Mouse (Mus musculus): ENCODE measurements around the gene Lrrc25. TPM values are rescaled to one million over a fixed set of nuclear protein-coding genes. Genes with fewer than 3 reads are reported as not detected.

Gene Lrrc25
- total RNA-seq, 1 experiment = 0.13 TPM

DNA sequence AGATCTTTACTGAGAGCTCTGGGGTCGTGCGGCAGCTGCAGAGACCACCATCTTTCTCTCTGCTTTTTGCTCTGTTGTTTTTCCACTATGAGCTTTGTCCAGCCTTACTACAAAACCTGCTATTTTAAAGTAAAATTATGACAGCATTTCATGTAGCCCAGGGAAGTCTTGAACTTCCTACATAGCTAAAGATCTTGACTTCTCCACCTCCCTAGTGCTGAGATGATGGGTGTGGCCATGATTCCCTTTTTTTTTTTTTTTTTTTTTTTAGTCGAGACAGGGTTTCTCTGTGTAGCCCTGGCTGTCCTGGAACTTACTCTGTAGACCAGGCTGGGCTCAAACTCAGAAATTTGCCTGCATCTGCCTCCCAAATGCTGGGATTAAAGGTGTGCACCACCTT is 48.7 kb downstream of the Lrrc25 start:
- DNase-seq (ENCODE audit: low read depth, low spot score) = no peak
- 0 out of 2 replicates have a peak, but pooled peaks have one; percentile 41 for TF ChIP-seq ZNF384 (IDR thresholded peaks at IDR 0.05; ENCODE audit: low read depth, low read length)
- no peak for TF ChIP-seq ZC3H11A (IDR thresholded peaks at IDR 0.05; ENCODE audit: borderline replicate concordance, low read depth, low read length)
- Histone ChIP-seq H3K4me3 (ENCODE audit: insufficient read depth in 1 of 2, low read depth in 1 of 2, low read length in 2 of 2, poor library complexity in 1 of 2, severe bottlenecking in 1 of 2) (no peak overlapping the region), H3K4me1 (ENCODE audit: control insufficient read depth in 2 of 2, insufficient read depth in 2 of 2, low read length in 2 of 2, poor library complexity in 1 of 2) (peaks cover 8 to 16% of the 10 kb centered on the region in 2 experiments; a peak in 2 of 4 replicates), H3K27ac (ENCODE audit: insufficient read depth, low read depth, low read length, poor library complexity, severe bottlenecking) (no peak overlapping the region), H3K9me3 (ENCODE audit: control insufficient read depth, insufficient read depth, low read depth, low read length) (no peaks in the 10 kb centered on the region), H3K36me3 (ENCODE audit: control insufficient read depth, insufficient read depth, low read length, poor library complexity, severe bottlenecking) (no peaks in the 10 kb centered on the region), H3K9ac (ENCODE audit: insufficient read depth, low read depth, low read length, poor library complexity, severe bottlenecking) (no peak overlapping the region)
- in situ Hi-C loops (cut with MboI; ENCODE audit: low sequenced_read_pairs in 2 of 2, unreplicated experiment in 2 of 2) = no loop called here

DNA sequence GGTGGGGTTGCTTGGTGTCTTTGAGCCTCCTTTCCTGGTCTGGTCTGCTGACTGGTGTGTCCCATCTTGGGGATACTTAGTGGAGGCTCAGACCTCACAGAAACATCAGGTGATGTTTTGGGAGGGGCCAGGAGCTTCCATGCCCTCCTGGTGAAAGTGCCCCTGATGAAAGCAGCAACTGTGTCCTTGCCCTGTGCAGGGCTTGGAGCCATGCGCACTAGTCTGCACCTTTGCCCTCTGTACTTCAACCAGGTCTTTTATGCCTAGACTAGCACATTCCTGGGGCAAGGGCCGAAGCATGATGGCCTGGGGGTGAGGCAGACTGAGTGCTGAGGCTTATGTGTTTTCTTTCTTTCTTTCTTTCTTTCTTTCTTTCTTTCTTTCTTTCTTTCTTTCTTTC is 49.6 kb downstream of the Lrrc25 start:
- 0 out of 2 replicates have a peak overlapping the region, but pooled peaks have one; percentile 10 for H3K9ac ChIP-seq (ENCODE audit: insufficient read depth, low read depth, low read length, poor library complexity, severe bottlenecking)
- TF ChIP-seq CHD2 (IDR thresholded peaks at IDR 0.05; ENCODE audit: low read depth, low read length) (no peak), ZNF384 (IDR thresholded peaks at IDR 0.05; ENCODE audit: low read depth, low read length) (no peak), HCFC1 (IDR thresholded peaks at IDR 0.05; ENCODE audit: borderline replicate concordance, insufficient read depth, low read length) (no peak), MAFK (IDR thresholded peaks at IDR 0.05; ENCODE audit: insufficient read depth, low read depth, low read length) (no peak), ZC3H11A (IDR thresholded peaks at IDR 0.05; ENCODE audit: borderline replicate concordance, low read depth, low read length) (no peak)
- H3K4me1 ChIP-seq (ENCODE audit: control insufficient read depth in 2 of 2, insufficient read depth in 2 of 2, low read length in 2 of 2, poor library complexity in 1 of 2) = peaks cover 5 to 14% of the 10 kb centered on the region in 2 experiments; a peak in 2 of 4 replicates
- H3K4me3 ChIP-seq (ENCODE audit: insufficient read depth in 1 of 2, low read depth in 1 of 2, low read length in 2 of 2, poor library complexity in 1 of 2, severe bottlenecking in 1 of 2) = no peak overlapping the region
- DNase-seq (ENCODE audit: low read depth, low spot score) = no peak
- H3K9me3 ChIP-seq (ENCODE audit: control insufficient read depth, insufficient read depth, low read depth, low read length) = no peaks in the 10 kb centered on the region
- peak overlapping the region; percentile 6; the same call in 1 of the 2 replicates for H3K27ac ChIP-seq (ENCODE audit: insufficient read depth, low read depth, low read length, poor library complexity, severe bottlenecking)
- no peaks in the 10 kb centered on the region for H3K36me3 ChIP-seq (ENCODE audit: control insufficient read depth, insufficient read depth, low read length, poor library complexity, severe bottlenecking)
- in situ Hi-C loops (cut with MboI; ENCODE audit: low sequenced_read_pairs in 2 of 2, unreplicated experiment in 2 of 2) = no loop called here

DNA sequence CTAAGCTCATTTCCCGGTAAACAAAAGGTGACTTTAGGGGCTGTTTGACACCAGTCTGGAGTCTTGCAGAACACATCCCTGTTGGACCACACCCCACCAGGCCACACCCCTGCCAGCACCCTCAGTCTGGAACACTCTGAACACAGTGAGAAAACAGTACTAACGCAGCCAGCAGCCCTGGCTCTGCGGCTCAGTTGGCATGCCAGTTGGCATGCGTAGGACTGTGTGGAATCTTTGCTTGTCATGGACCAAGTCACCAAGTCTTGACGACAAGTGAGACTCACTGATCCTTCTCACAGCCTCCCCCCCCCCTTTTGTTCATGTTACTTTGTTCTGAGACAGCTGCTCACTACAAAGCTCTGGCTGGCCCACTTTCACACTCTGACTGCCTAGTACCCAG is 51.1 kb downstream of the Lrrc25 start:
- TF ChIP-seq HCFC1 (IDR thresholded peaks at IDR 0.05; ENCODE audit: borderline replicate concordance, insufficient read depth, low read length) = no peak
- H3K4me3 ChIP-seq (ENCODE audit: insufficient read depth in 1 of 2, low read depth in 1 of 2, low read length in 2 of 2, poor library complexity in 1 of 2, severe bottlenecking in 1 of 2) = no peak overlapping the region
- no peak for DNase-seq (ENCODE audit: low read depth, low spot score)
- no peaks in the 10 kb centered on the region for H3K36me3 ChIP-seq (ENCODE audit: control insufficient read depth, insufficient read depth, low read length, poor library complexity, severe bottlenecking)
- H3K4me1 ChIP-seq (ENCODE audit: control insufficient read depth in 2 of 2, insufficient read depth in 2 of 2, low read length in 2 of 2, poor library complexity in 1 of 2) = peaks cover 12 to 24% of the 10 kb centered on the region in 2 experiments; a peak in 3 of 4 replicates
- in situ Hi-C loops (cut with MboI; ENCODE audit: low sequenced_read_pairs in 2 of 2, unreplicated experiment in 2 of 2) = no loop called here
- no peak overlapping the region for H3K27ac ChIP-seq (ENCODE audit: insufficient read depth, low read depth, low read length, poor library complexity, severe bottlenecking)
- no peaks in the 10 kb centered on the region for H3K9me3 ChIP-seq (ENCODE audit: control insufficient read depth, insufficient read depth, low read depth, low read length)
- H3K9ac ChIP-seq (ENCODE audit: insufficient read depth, low read depth, low read length, poor library complexity, severe bottlenecking) = no peak overlapping the region

Other genes starting within 250 kb of the Lrrc25 start
- 1.2 and 1.4 TPM in 2 replicates for gene Comp, start 242.6 kb upstream of the Lrrc25 start, total RNA-seq (2012; rRNA removed)
- gene Crtc1, start 176.6 kb upstream of the Lrrc25 start, total RNA-seq (2012; rRNA removed) = 3.3 and 4.9 TPM in 2 replicates
- 21.4 and 22.8 TPM in 2 replicates for gene Klhl26, start 139.2 kb upstream of the Lrrc25 start, total RNA-seq (2012; rRNA removed)
- 5.3 and 8.0 TPM in 2 replicates for gene Tmem59l, start 128.8 kb upstream of the Lrrc25 start, total RNA-seq (2012; rRNA removed)
- 17.0 and 29.3 TPM in 2 replicates for gene Crlf1, start 123.0 kb upstream of the Lrrc25 start, total RNA-seq (2012; rRNA removed)
- 125 and 130 TPM in 2 replicates for gene Rex1bd, start 109.4 kb upstream of the Lrrc25 start, total RNA-seq (2012; rRNA removed)
- 3,214 and 4,257 TPM in 2 replicates for gene Uba52, start 105.4 kb upstream of the Lrrc25 start, total RNA-seq (2012; rRNA removed)
- gene Fkbp8, start 88.4 kb upstream of the Lrrc25 start, total RNA-seq (2012; rRNA removed) = 252 and 256 TPM in 2 replicates
- gene Kxd1, start 88.2 kb upstream of the Lrrc25 start, total RNA-seq (2012; rRNA removed) = 27.9 and 35.3 TPM in 2 replicates
- gene Ell, start 76.7 kb upstream of the Lrrc25 start, total RNA-seq (2012; rRNA removed) = 15.8 and 16.1 TPM in 2 replicates
- 161 and 250 TPM in 2 replicates for gene Isyna1, start 21.8 kb upstream of the Lrrc25 start, total RNA-seq (2012; rRNA removed)
- 85.5 and 142 TPM in 2 replicates for gene Ssbp4, start 7.3 kb upstream of the Lrrc25 start, total RNA-seq (2012; rRNA removed)
- gene Gdf15, start 16.3 kb downstream of the Lrrc25 start, total RNA-seq (2012; rRNA removed) = 7.0 and 18.8 TPM in 2 replicates
- 15.5 and 21.4 TPM in 2 replicates for gene Pgpep1, start 44.2 kb downstream of the Lrrc25 start, total RNA-seq (2012; rRNA removed)
- 171 and 204 TPM in 2 replicates for gene Lsm4, start 57.1 kb downstream of the Lrrc25 start, total RNA-seq (2012; rRNA removed)
- gene Jund, start 82.8 kb downstream of the Lrrc25 start, total RNA-seq (2012; rRNA removed) = 60.1 TPM in 2 replicates
- gene Iqcn, start 87.3 kb downstream of the Lrrc25 start, total RNA-seq (2012; rRNA removed) = 0.09 and 0.16 TPM in 2 replicates
- gene Gm3336, start 102.4 kb downstream of the Lrrc25 start, total RNA-seq (2012; rRNA removed) = 1.8 and 3.9 TPM in 2 replicates
- 1.6 and 4.5 TPM in 2 replicates for gene Pde4c, start 107.6 kb downstream of the Lrrc25 start, total RNA-seq (2012; rRNA removed)
- 4.3 and 5.2 TPM in 2 replicates for gene Rab3a, start 138.5 kb downstream of the Lrrc25 start, total RNA-seq (2012; rRNA removed)
- gene Mpv17l2, start 144.8 kb downstream of the Lrrc25 start, total RNA-seq (2012; rRNA removed) = 49.9 and 58.2 TPM in 2 replicates
- 52.7 and 71.0 TPM in 2 replicates for gene Pik3r2, start 160.6 kb downstream of the Lrrc25 start, total RNA-seq (2012; rRNA removed)
- 7.8 and 11.5 TPM in 2 replicates for gene Mast3, start 188.9 kb downstream of the Lrrc25 start, total RNA-seq (2012; rRNA removed)
- 0.69 and 1.2 TPM in 2 replicates for gene Il12rb1, start 192.3 kb downstream of the Lrrc25 start, total RNA-seq (2012; rRNA removed)
- 11.4 and 18.8 TPM in 2 replicates for gene Arrdc2, start 223.6 kb downstream of the Lrrc25 start, total RNA-seq (2012; rRNA removed)
- 3.7 and 6.6 TPM in 2 replicates for gene Kcnn1, start 247.1 kb downstream of the Lrrc25 start, total RNA-seq (2012; rRNA removed)

All from ES-E14 (cell line).